10 mouse cellular contexts compared by ENCODE assay signal in genomic region chr2:70210427-70211332, GRCm38 (mm10).
DNase-seq lines count a peak whose midpoint lies in the region; ATAC-seq lines count a peak whose summit lies in the region.
"Had no signal": no experiment of that assay in that cellular context is flagged by ENCODE, and none has a peak within 500 bp of the region (broad histone marks: within the 10 kb centered on the region; RNA-seq: fewer than 3 reads in every experiment).

No protein-coding gene starts in this region.

- intact Hi-C loops in left cerebral cortex, postnatal 4 days (cut with DNase I): loop anchor here (10.0 kb wide), 1 partner anchor 56 kb away; no protein-coding TSS in a partner anchor
- intact Hi-C loops in left cerebral cortex, postnatal 25 days (cut with DNase I): loop anchor here (2.0 kb wide), 2 partner anchors 54 to 84 kb away; no protein-coding TSS in a partner anchor

- DNase-seq in left cerebral cortex, adult 11 months (ENCODE audit: low spot score): peak; percentile 65
- DNase-seq in left cerebral cortex, postnatal 4 days: no peak
- peak; percentile 55 to 93 for DNase-seq in left cerebral cortex, postnatal 25 days (ENCODE audit: low spot score in 2 of 2)
- peak; percentile 52 to 76 for DNase-seq in right cerebral cortex, postnatal 36 days (ENCODE audit: low spot score in 2 of 2)
- DNase-seq in thymus, adult 18-20 months: no peak
- no peak for DNase-seq in lung, postnatal 10 days
- DNase-seq: kidney, postnatal 4 days; lung, adult 2 months had no signal

- peak; percentile 88 for ATAC-seq in frontal cortex, adult (ENCODE audit: low TSS enrichment)
- ATAC-seq in erythroblast, adult 5-6 weeks (replicated peaks; ENCODE audit: low FRiP score, poor library complexity, severe bottlenecking): no peak

Comparison
In these comparisons a context has a peak if more than half of its experiments do, and no peak if none do; other contexts are left out.
1. DNase-seq: peak in left cerebral cortex, adult 11 months (single experiment), left cerebral cortex, postnatal 25 days (2 of 2) and right cerebral cortex, postnatal 36 days (2 of 2); none in left cerebral cortex, postnatal 4 days (single experiment), thymus, adult 18-20 months (0 of 2) and lung, postnatal 10 days (single experiment).